Mouse (Mus musculus): Measurements from ENCODE around the gene Eln. TPM values are rescaled to one million over a fixed set of nuclear protein-coding genes. Genes with fewer than 3 reads are reported as not detected.
A peak's percentile ranks its signal among the peaks of the same experiment; 100 is the strongest.

The Eln gene
- polyA plus RNA-seq, 1 experiment from 2014 or later = 6.4 TPM

GRCm38 (mm10) chr5:134763326-134763725, 16.2 kb upstream of the Eln start:
- 85% methylated on average over 9 of the region's 9 CpGs for WGBS
- Histone ChIP-seq H3K9me3 (no peaks in the 10 kb centered on the region), H3K4me3 (no peak overlapping the region), H3K9ac (no peak overlapping the region), H3K27ac (replicated peaks) (no peak overlapping the region), H3K4me2 (no peak overlapping the region), H3K36me3 (no peaks in the 10 kb centered on the region), H3K4me1 (replicated peaks) (no peaks in the 10 kb centered on the region), H3K27me3 (no peaks in the 10 kb centered on the region)
- no peak for ATAC-seq (ENCODE audit: low read depth)

DNA sequence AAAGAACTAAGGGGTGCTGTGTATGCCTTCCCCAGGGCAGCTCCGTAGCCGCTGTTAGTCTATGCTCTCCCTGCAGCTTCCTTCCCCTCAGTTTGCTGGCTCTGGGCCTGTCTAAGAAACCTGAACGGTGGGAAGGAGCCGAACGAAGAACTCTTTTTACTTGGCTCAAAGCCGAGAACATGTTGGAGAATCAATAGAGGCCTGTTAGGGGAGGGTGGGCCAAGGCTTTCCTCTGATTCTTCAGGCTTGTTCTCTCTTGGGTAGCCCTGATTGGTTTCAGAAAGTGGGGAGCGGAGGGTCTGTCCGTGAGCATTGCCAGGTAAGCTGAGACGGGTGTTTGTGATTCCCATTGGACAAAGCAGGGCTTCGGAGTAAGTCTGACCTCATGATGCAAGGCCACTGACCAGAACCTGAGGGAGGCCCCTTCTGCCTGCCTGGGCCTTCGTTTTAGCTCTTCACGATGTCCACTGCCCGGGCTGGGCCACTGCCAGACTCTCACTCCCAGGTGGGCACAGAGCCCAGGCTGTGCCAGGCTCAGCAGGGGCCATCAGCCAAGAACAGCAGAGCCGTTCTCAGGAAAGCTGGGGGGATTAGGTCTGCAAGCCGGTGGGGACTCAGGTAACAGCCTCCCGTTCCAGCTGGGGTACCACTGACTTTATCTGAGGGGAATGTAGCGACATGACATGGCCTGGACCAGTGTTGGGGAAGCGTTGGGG, 14.4 kb upstream of the Eln start:
- Histone ChIP-seq H3K36me3 (no peaks in the 10 kb centered on the region), H3K9me3 (no peaks in the 10 kb centered on the region), H3K4me2 (no peak overlapping the region), H3K27ac (replicated peaks) (no peak overlapping the region), H3K4me3 (no peak overlapping the region), H3K27me3 (no peaks in the 10 kb centered on the region), H3K9ac (no peak overlapping the region), H3K4me1 (replicated peaks) (no peaks in the 10 kb centered on the region)
- ATAC-seq (ENCODE audit: low read depth) = no peak
- WGBS = 72% methylated on average over 18 of the region's 18 CpGs

- H3K27ac ChIP-seq (replicated peaks) = no peak overlapping the region
- 0 out of 2 replicates have a peak, but pooled peaks cover 3% of the 10 kb centered on the region for H3K4me1 ChIP-seq (replicated peaks)
- no peak overlapping the region for H3K4me2 ChIP-seq
- no peak for ATAC-seq (ENCODE audit: low read depth)
- no peaks in the 10 kb centered on the region for H3K36me3 ChIP-seq
- 27% methylated on average over 13 of the region's 13 CpGs for WGBS
- no peak overlapping the region for H3K4me3 ChIP-seq
- H3K27me3 ChIP-seq = no peaks in the 10 kb centered on the region; the same call in 1 of the 2 replicates
- H3K9ac ChIP-seq = no peak overlapping the region
- H3K9me3 ChIP-seq = no peaks in the 10 kb centered on the region
Observed at GRCm38 (mm10) chr5:134756031-134756430, 8.9 kb upstream of the Eln start.

GRCm38 (mm10) chr5:134754096-134754495, 7.0 kb upstream of the Eln start:
- Histone ChIP-seq H3K9me3 (no peaks in the 10 kb centered on the region), H3K36me3 (no peaks in the 10 kb centered on the region), H3K4me3 (no peak overlapping the region), H3K4me2 (no peak overlapping the region), H3K4me1 (replicated peaks) (0 out of 2 replicates have a peak, but pooled peaks cover 3% of the 10 kb centered on the region), H3K27me3 (no peaks in the 10 kb centered on the region; the same call in 1 of the 2 replicates), H3K9ac (no peak overlapping the region), H3K27ac (replicated peaks) (no peak overlapping the region)
- WGBS = 65% methylated on average over 10 of the region's 10 CpGs
- ATAC-seq (ENCODE audit: low read depth) = no peak

DNA sequence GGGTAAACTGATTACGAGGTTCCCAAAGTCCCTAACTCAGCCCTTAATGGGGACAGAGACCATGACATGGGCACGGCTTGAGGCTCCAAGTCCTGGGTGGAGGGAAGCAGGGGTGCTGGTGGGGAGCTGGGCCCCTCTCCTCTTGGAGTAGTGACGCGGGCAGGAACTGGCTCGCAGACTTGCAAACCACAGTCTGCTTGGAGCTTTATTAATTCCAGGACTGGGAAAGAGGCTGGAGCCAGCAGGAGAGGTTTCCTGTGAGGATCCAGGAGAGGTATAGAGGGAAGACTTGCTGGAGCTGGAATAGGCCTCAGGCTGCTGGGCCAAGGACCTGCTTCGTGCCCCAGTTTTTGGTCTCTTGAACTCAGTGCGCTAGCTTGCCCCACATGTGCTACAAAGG, 3.3 kb upstream of the Eln start:
- Histone ChIP-seq H3K4me2 (no peak overlapping the region), H3K4me1 (replicated peaks) (peaks cover 14% of the 10 kb centered on the region), H3K27me3 (peaks cover 3% of the 10 kb centered on the region; the same call in 1 of the 2 replicates), H3K27ac (replicated peaks) (no peak overlapping the region), H3K9me3 (no peaks in the 10 kb centered on the region), H3K4me3 (no peak overlapping the region), H3K9ac (no peak overlapping the region), H3K36me3 (no peaks in the 10 kb centered on the region)
- no peak for ATAC-seq (ENCODE audit: low read depth)
- WGBS = 85% methylated on average over 7 of the region's 7 CpGs

- no peak overlapping the region for H3K4me3 ChIP-seq
- H3K4me1 ChIP-seq (replicated peaks) = peaks cover 14% of the 10 kb centered on the region
- 59% methylated on average over 6 of the region's 6 CpGs for WGBS
- peak overlapping the region; percentile 25; the same call in 1 of the 2 replicates for H3K27ac ChIP-seq (replicated peaks)
- peaks cover 6% of the 10 kb centered on the region; the same call in 1 of the 2 replicates for H3K27me3 ChIP-seq
- H3K9me3 ChIP-seq = no peaks in the 10 kb centered on the region
- ATAC-seq (ENCODE audit: low read depth) = peak; percentile 15; the same call in 1 of the 2 replicates
- H3K36me3 ChIP-seq = no peaks in the 10 kb centered on the region
- peak overlapping the region; percentile 76 for H3K4me2 ChIP-seq
- H3K9ac ChIP-seq = peak overlapping the region; percentile 75
Observed at GRCm38 (mm10) chr5:134747947-134748618, 960 bp upstream of the Eln start.

- Histone ChIP-seq H3K36me3 (no peaks in the 10 kb centered on the region), H3K4me2 (peak overlapping the region; percentile 76), H3K27me3 (peaks cover 6% of the 10 kb centered on the region; the same call in 1 of the 2 replicates), H3K27ac (replicated peaks) (peak overlapping the region; percentile 25; the same call in 1 of the 2 replicates), H3K4me1 (replicated peaks) (peaks cover 15% of the 10 kb centered on the region), H3K4me3 (peak overlapping the region; percentile 43), H3K9ac (peak overlapping the region; percentile 75), H3K9me3 (no peaks in the 10 kb centered on the region)
- peak; percentile 81 for ATAC-seq (ENCODE audit: low read depth)
- 15% methylated on average over 4 of the region's 11 CpGs for WGBS
Observed at GRCm38 (mm10) chr5:134747512-134747893, 380 bp upstream of the Eln start.

GRCm38 (mm10) chr5:134746201-134746600, 922 bp downstream of the Eln start:
- H3K9ac ChIP-seq = no peak overlapping the region
- H3K36me3 ChIP-seq = no peaks in the 10 kb centered on the region
- no peak overlapping the region for H3K27ac ChIP-seq (replicated peaks)
- no peak for ATAC-seq (ENCODE audit: low read depth)
- peaks cover 6% of the 10 kb centered on the region; the same call in 1 of the 2 replicates for H3K27me3 ChIP-seq
- no peak overlapping the region for H3K4me3 ChIP-seq
- WGBS = 84% methylated on average over 10 of the region's 10 CpGs
- H3K4me2 ChIP-seq = peak overlapping the region; percentile 76; the same call in 1 of the 2 replicates
- H3K9me3 ChIP-seq = no peaks in the 10 kb centered on the region
- peaks cover 22% of the 10 kb centered on the region for H3K4me1 ChIP-seq (replicated peaks)

GRCm38 (mm10) chr5:134745801-134746200, 1.3 kb downstream of the Eln start:
- ATAC-seq (ENCODE audit: low read depth) = no peak
- Histone ChIP-seq H3K27ac (replicated peaks) (no peak overlapping the region), H3K9ac (no peak overlapping the region), H3K4me2 (no peak overlapping the region; the same call in 1 of the 2 replicates), H3K4me3 (no peak overlapping the region), H3K27me3 (peaks cover 6% of the 10 kb centered on the region; the same call in 1 of the 2 replicates), H3K4me1 (replicated peaks) (peaks cover 26% of the 10 kb centered on the region), H3K36me3 (no peaks in the 10 kb centered on the region), H3K9me3 (no peaks in the 10 kb centered on the region)
- 90% methylated on average over 3 of the region's 3 CpGs for WGBS

- ATAC-seq (ENCODE audit: low read depth) = no peak
- H3K36me3 ChIP-seq = no peaks in the 10 kb centered on the region
- 83% methylated on average over 3 of the region's 3 CpGs for WGBS
- H3K27ac ChIP-seq (replicated peaks) = no peak overlapping the region
- peaks cover 34% of the 10 kb centered on the region for H3K4me1 ChIP-seq (replicated peaks)
- H3K4me3 ChIP-seq = no peak overlapping the region
- peaks cover 6% of the 10 kb centered on the region; the same call in 1 of the 2 replicates for H3K27me3 ChIP-seq
- H3K9me3 ChIP-seq = no peaks in the 10 kb centered on the region
- no peak overlapping the region for H3K9ac ChIP-seq
- H3K4me2 ChIP-seq = no peak overlapping the region
Observed at GRCm38 (mm10) chr5:134745000-134745399, 2.1 kb downstream of the Eln start.

GRCm38 (mm10) chr5:134743991-134744390, 3.1 kb downstream of the Eln start:
- 66% methylated on average over 12 of the region's 12 CpGs for WGBS
- H3K4me1 ChIP-seq (replicated peaks) = peaks cover 35% of the 10 kb centered on the region
- no peaks in the 10 kb centered on the region for H3K36me3 ChIP-seq
- no peak overlapping the region for H3K4me3 ChIP-seq
- H3K9ac ChIP-seq = no peak overlapping the region
- ATAC-seq (ENCODE audit: low read depth) = no peak
- H3K9me3 ChIP-seq = no peaks in the 10 kb centered on the region
- H3K27me3 ChIP-seq = peaks cover 6% of the 10 kb centered on the region; the same call in 1 of the 2 replicates
- H3K4me2 ChIP-seq = no peak overlapping the region
- H3K27ac ChIP-seq (replicated peaks) = no peak overlapping the region

- Histone ChIP-seq H3K4me3 (no peak overlapping the region), H3K27me3 (peaks cover 6% of the 10 kb centered on the region; the same call in 1 of the 2 replicates), H3K9me3 (no peaks in the 10 kb centered on the region), H3K4me1 (replicated peaks) (peaks cover 27% of the 10 kb centered on the region), H3K4me2 (0 out of 2 replicates have a peak overlapping the region, but pooled peaks have one; percentile 15), H3K9ac (no peak overlapping the region), H3K27ac (replicated peaks) (no peak overlapping the region), H3K36me3 (no peaks in the 10 kb centered on the region)
- 7% methylated on average over 19 of the region's 19 CpGs for WGBS
- ATAC-seq (ENCODE audit: low read depth) = no peak
Observed at GRCm38 (mm10) chr5:134742221-134742795, 4.8 kb downstream of the Eln start.
